Mouse (Mus musculus): Measurements from ENCODE around the gene Cntn3.

DNA sequence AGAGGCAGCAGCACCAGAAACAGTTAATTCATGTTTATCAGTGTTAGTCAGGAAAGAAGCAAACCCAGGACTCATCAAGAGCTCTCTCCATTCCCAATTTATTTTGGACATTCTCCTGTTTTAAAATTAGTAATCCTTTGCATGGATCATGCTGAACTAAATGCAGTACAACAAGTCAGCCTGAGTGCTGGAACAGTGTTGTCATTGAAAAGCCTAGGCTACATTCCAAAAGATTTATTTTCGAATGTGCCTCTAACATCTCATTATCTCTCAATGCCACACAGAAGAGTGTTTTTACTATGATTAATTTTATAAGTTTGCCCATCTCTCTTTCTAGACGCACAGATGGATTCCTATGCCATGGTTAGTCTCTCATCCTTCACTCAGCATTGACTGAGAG lies 27.9 kb upstream of the Cntn3 start:
- TF ChIP-seq EP300 (IDR thresholded peaks at IDR 0.05; ENCODE audit: low read depth), result no peak
- TF ChIP-seq CTCF (IDR thresholded peaks at IDR 0.05; ENCODE audit: low read depth), result no peak

Data from liver, embryonic 14.5 days (tissue).